Mouse (Mus musculus) limb, embryonic 15.5 days (tissue): ENCODE data around the gene Pdzrn3. TPM values are rescaled to one million over a fixed set of nuclear protein-coding genes. Genes with fewer than 3 reads are reported as not detected.

Experiments
- ATAC-seq: fragments of 200-750 bp; cut with Nextera tagmentation; 2 replicates; pipeline ENCODE4 v1.8.0; 2017; ENCODE audit warnings: low read depth, moderate TSS enrichment; ENCODE audit not compliant: insufficient number of reproducible peaks, low FRiP score, low TSS enrichment
- H3K27ac ChIP-seq: fragments of 300-500 bp; sonication (generic); 2 replicates; pipeline ENCODE4 v1.5.1; 2015; ENCODE audit warnings: moderate library complexity, mild to moderate bottlenecking, inconsistent platforms
- H3K27me3 ChIP-seq: fragments of 300-500 bp; sonication (generic); 2 replicates; pipeline ENCODE4 v1.6.1; 2015; ENCODE audit warnings: inconsistent platforms
- H3K36me3 ChIP-seq: fragments of 300-500 bp; sonication (generic); 2 replicates; pipeline ENCODE4 v1.6.1; 2015; ENCODE audit warnings: inconsistent platforms
- H3K4me1 ChIP-seq: fragments of 300-500 bp; sonication (generic); 2 replicates; pipeline ENCODE4 v1.6.1; 2015; ENCODE audit warnings: inconsistent platforms
- H3K4me2 ChIP-seq: fragments of 300-500 bp; sonication (generic); 2 replicates; pipeline ENCODE4 v1.6.1; 2015; ENCODE audit warnings: mild to moderate bottlenecking, inconsistent platforms
- H3K4me3 ChIP-seq: fragments of 300-500 bp; sonication (generic); 2 replicates; pipeline ENCODE4 v1.5.1; 2015; ENCODE audit warnings: mild to moderate bottlenecking, inconsistent platforms
- H3K9ac ChIP-seq: fragments of 300-500 bp; sonication (generic); 2 replicates; pipeline ENCODE4 v1.6.1; 2015; ENCODE audit warnings: inconsistent platforms
- H3K9me3 ChIP-seq: fragments of 300-500 bp; sonication (generic); 2 replicates; pipeline ENCODE4 v1.6.1; 2016; ENCODE audit warnings: inconsistent platforms
- WGBS: fragments of 180-500 bp; shearing (Covaris S2); methylation state at CpG from one replicate; pipeline ENCODE4 v1.1.7; 2015; 5-methylcytosine and 5-hydroxymethylcytosine counted together
- polyA plus RNA-seq: library from polyadenylated mRNA; unstranded; fragments of >200 nt; fragmentation: Nextera tagmentation; extraction: Ambion mirVana; gene quantifications from 2 replicates; pipeline ENCODE4 v1.2.1, GENCODE M21; 2015

Pdzrn3 gene
- polyA plus RNA-seq, 1 experiment from 2014 or later = 11.7 TPM

DNA sequence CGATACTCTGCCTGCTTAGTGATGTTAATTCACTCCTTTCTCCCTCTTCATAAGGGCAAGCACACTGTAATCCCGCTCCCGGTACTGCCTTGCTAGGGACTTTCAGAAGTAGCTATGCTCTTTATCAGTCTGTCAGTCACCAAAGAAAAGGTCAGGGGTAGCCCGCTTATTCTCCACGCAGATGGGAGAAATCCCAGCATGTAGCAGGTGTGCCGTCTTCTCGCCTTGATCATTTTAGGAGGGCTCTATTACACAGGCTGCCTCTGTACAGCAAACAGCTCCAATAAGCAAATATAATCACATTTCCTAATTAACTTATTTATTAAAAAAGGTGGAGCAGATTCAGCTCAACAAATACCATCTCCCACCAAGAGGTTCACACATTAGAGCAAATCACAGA lies 141.5 kb downstream of the Pdzrn3 start:
- Histone ChIP-seq H3K4me1 (peaks cover 13% of the 10 kb centered on the region), H3K27me3 (no peaks in the 10 kb centered on the region), H3K9ac (no peak overlapping the region), H3K4me2 (no peak overlapping the region), H3K4me3 (no peak overlapping the region), H3K36me3 (no peaks in the 10 kb centered on the region), H3K9me3 (no peaks in the 10 kb centered on the region), H3K27ac (no peak overlapping the region)
- 80% methylated on average over 7 of the region's 7 CpGs for WGBS
- ATAC-seq = no peak

- H3K4me3 ChIP-seq = no peak overlapping the region
- no peak overlapping the region for H3K4me2 ChIP-seq
- no peaks in the 10 kb centered on the region for H3K36me3 ChIP-seq
- WGBS = 34% methylated on average over 10 of the region's 10 CpGs
- H3K27ac ChIP-seq = no peak overlapping the region
- no peak overlapping the region for H3K9ac ChIP-seq
- ATAC-seq = no peak
- no peaks in the 10 kb centered on the region for H3K9me3 ChIP-seq
- peaks cover 13% of the 10 kb centered on the region for H3K4me1 ChIP-seq
- H3K27me3 ChIP-seq = no peaks in the 10 kb centered on the region
These were observed 143.3 kb downstream of the Pdzrn3 start for GRCm38 (mm10) chr6:101234349-101234748.

DNA sequence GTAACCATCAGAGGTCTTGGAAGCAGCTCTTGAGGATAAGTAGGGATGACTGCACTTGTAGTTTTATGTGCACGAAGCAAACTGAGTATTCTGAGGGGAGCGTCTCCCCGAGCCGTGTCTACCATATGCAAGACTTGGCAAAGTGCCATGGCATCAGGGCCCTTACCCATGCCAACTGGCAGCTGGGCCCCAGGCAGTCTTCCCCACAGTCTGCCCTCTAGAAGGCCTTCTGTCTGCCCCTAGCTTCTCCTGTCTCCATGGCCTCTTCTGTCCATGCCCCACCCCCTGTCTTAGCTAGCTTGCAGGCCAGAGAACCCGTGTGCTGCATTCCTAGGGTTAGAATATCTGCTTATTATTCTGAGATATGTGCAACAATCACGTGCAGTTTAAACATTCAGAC lies 144.0 kb downstream of the Pdzrn3 start:
- Histone ChIP-seq H3K27ac (no peak overlapping the region), H3K4me3 (no peak overlapping the region), H3K4me2 (no peak overlapping the region), H3K4me1 (peaks cover 13% of the 10 kb centered on the region), H3K27me3 (no peaks in the 10 kb centered on the region), H3K36me3 (no peaks in the 10 kb centered on the region), H3K9me3 (no peaks in the 10 kb centered on the region), H3K9ac (no peak overlapping the region)
- WGBS = 36% methylated on average over 6 of the region's 6 CpGs
- no peak for ATAC-seq

- Histone ChIP-seq H3K27me3 (no peaks in the 10 kb centered on the region), H3K9me3 (no peaks in the 10 kb centered on the region), H3K9ac (no peak overlapping the region), H3K4me2 (no peak overlapping the region), H3K36me3 (no peaks in the 10 kb centered on the region), H3K4me3 (no peak overlapping the region), H3K4me1 (no peaks in the 10 kb centered on the region), H3K27ac (no peak overlapping the region)
- WGBS = 47% methylated on average over 8 of the region's 8 CpGs
- ATAC-seq = no peak
These were observed 150.3 kb downstream of the Pdzrn3 start for GRCm38 (mm10) chr6:101227294-101227855.

- H3K4me1 ChIP-seq = peaks cover 13% of the 10 kb centered on the region
- no peaks in the 10 kb centered on the region for H3K9me3 ChIP-seq
- no peak overlapping the region for H3K4me2 ChIP-seq
- no peaks in the 10 kb centered on the region for H3K27me3 ChIP-seq
- ATAC-seq = no peak
- H3K9ac ChIP-seq = no peak overlapping the region
- H3K4me3 ChIP-seq = no peak overlapping the region
- 72% methylated on average over 3 of the region's 3 CpGs for WGBS
- H3K27ac ChIP-seq = no peak overlapping the region
- H3K36me3 ChIP-seq = no peaks in the 10 kb centered on the region
These were observed 157.4 kb downstream of the Pdzrn3 start for GRCm38 (mm10) chr6:101220307-101220706.

- H3K4me2 ChIP-seq = no peak overlapping the region
- no peak overlapping the region for H3K9ac ChIP-seq
- no peaks in the 10 kb centered on the region for H3K9me3 ChIP-seq
- H3K4me3 ChIP-seq = no peak overlapping the region
- no peaks in the 10 kb centered on the region for H3K27me3 ChIP-seq
- whole genome bisulfite sequencing = 75% methylated on average over 3 of the region's 3 CpGs
- no peaks in the 10 kb centered on the region for H3K36me3 ChIP-seq
- ATAC-seq = no peak
- peaks cover 13% of the 10 kb centered on the region for H3K4me1 ChIP-seq
- no peak overlapping the region for H3K27ac ChIP-seq
These were observed 158.7 kb downstream of the Pdzrn3 start for GRCm38 (mm10) chr6:101219004-101219403.

DNA sequence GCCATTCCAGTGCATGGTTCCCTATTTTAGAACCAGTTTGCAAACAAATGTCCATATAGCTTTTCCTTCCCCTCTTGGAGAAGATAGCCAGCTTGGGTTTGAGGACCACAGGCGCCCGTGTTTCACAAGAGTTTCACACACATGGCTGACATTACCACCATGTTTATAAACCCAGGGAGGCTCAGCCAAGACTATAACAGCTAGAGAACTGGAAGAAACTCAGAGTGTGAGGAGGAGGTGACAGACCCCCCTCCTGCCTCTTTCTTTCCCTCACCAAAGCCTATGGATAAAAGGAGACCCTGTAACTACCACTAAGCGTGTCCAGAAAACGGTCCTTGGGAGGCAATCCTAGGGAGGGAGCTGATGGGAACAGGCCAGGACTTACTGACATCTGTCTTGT lies 159.5 kb downstream of the Pdzrn3 start:
- Histone ChIP-seq H3K4me1 (peaks cover 13% of the 10 kb centered on the region), H3K4me2 (no peak overlapping the region), H3K27me3 (no peaks in the 10 kb centered on the region), H3K36me3 (no peaks in the 10 kb centered on the region), H3K4me3 (no peak overlapping the region), H3K9ac (no peak overlapping the region), H3K9me3 (no peaks in the 10 kb centered on the region), H3K27ac (no peak overlapping the region; the same call in 1 of the 2 replicates)
- ATAC-seq = peak; percentile 36; the same call in 1 of the 2 replicates
- 48% methylated on average over 4 of the region's 4 CpGs for WGBS

- Histone ChIP-seq H3K4me2 (no peak overlapping the region), H3K4me1 (peaks cover 13% of the 10 kb centered on the region), H3K27ac (no peak overlapping the region), H3K27me3 (no peaks in the 10 kb centered on the region), H3K4me3 (no peak overlapping the region), H3K36me3 (no peaks in the 10 kb centered on the region), H3K9ac (no peak overlapping the region), H3K9me3 (no peaks in the 10 kb centered on the region)
- ATAC-seq = no peak; the same call in 1 of the 2 replicates
- 46% methylated on average over 6 of the region's 6 CpGs for WGBS
These were observed 159.9 kb downstream of the Pdzrn3 start for GRCm38 (mm10) chr6:101217756-101218155.

GRCm38 (mm10) chr6:101215436-101215791 lies 162.3 kb downstream of the Pdzrn3 start:
- H3K36me3 ChIP-seq = no peaks in the 10 kb centered on the region
- peaks cover 13% of the 10 kb centered on the region for H3K4me1 ChIP-seq
- no peak overlapping the region for H3K4me3 ChIP-seq
- H3K27ac ChIP-seq = no peak overlapping the region
- H3K9me3 ChIP-seq = no peaks in the 10 kb centered on the region
- 56% methylated on average over 16 of the region's 16 CpGs for WGBS
- no peak for ATAC-seq
- H3K4me2 ChIP-seq = no peak overlapping the region
- no peak overlapping the region for H3K9ac ChIP-seq
- H3K27me3 ChIP-seq = no peaks in the 10 kb centered on the region

DNA sequence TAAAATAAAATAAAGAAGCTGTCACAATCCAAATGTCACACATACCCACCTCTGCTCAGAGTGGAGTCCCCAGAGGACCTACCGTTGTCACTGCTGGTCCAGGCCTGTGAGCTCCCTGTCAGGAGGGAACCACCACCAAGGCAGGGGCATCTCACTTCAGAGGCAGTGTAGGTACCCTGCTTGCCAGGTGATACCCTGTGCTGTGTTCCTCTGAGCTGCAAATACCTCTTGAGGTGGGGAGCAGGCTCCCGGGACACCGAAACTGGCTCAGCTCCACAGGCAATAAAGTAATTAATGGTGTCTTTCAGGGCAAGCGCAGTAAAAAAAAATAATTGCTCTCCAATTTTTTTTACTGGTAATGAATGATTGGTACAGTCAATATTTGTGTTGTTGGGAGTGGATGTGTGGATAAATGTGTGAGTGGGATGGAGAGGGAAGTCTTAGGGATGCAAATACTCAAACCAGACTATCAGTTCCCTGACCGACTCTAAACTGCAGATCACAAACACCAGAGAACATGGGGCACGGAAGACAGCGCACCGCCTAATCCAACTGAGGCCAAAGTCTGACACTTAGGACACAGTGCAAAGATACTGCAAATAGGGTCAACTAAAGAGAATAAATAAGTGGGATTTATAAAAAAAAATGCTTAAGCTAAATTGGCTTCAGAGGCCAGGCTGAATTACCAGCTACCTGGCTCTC lies 162.8 kb downstream of the Pdzrn3 start:
- ATAC-seq = no peak
- 59% methylated on average over 8 of the region's 8 CpGs for WGBS
- Histone ChIP-seq H3K9ac (no peak overlapping the region), H3K4me2 (no peak overlapping the region), H3K9me3 (no peaks in the 10 kb centered on the region), H3K27ac (no peak overlapping the region), H3K36me3 (no peaks in the 10 kb centered on the region), H3K27me3 (no peaks in the 10 kb centered on the region), H3K4me1 (peaks cover 13% of the 10 kb centered on the region), H3K4me3 (no peak overlapping the region)

- no peak overlapping the region for H3K9ac ChIP-seq
- H3K4me2 ChIP-seq = no peak overlapping the region
- no peaks in the 10 kb centered on the region for H3K36me3 ChIP-seq
- no peaks in the 10 kb centered on the region for H3K9me3 ChIP-seq
- no peak overlapping the region for H3K27ac ChIP-seq
- WGBS = 78% methylated on average over 5 of the region's 5 CpGs
- no peaks in the 10 kb centered on the region for H3K27me3 ChIP-seq
- no peak for ATAC-seq
- H3K4me1 ChIP-seq = peaks cover 7% of the 10 kb centered on the region
- no peak overlapping the region for H3K4me3 ChIP-seq
These were observed 164.6 kb downstream of the Pdzrn3 start for GRCm38 (mm10) chr6:101213066-101213465.

GRCm38 (mm10) chr6:101212086-101212485 lies 165.6 kb downstream of the Pdzrn3 start:
- no peak overlapping the region for H3K4me3 ChIP-seq
- H3K27me3 ChIP-seq = no peaks in the 10 kb centered on the region
- WGBS = 92% methylated on average over 6 of the region's 6 CpGs
- no peak overlapping the region for H3K27ac ChIP-seq
- no peaks in the 10 kb centered on the region; the same call in 1 of the 2 replicates for H3K4me1 ChIP-seq
- no peaks in the 10 kb centered on the region for H3K36me3 ChIP-seq
- H3K4me2 ChIP-seq = no peak overlapping the region
- no peaks in the 10 kb centered on the region for H3K9me3 ChIP-seq
- no peak for ATAC-seq
- no peak overlapping the region for H3K9ac ChIP-seq
